Mouse (Mus musculus) megakaryocyte, embryonic 14.5 days (primary cell): Measurements from ENCODE around the gene Fibcd1.

ENCODE experiments used
- FLI1 ChIP-seq: IDR thresholded peaks from 2 replicates; pipeline ENCODE4 v1.6.1; 2012; ENCODE audit warnings: low read length, inconsistent platforms, mixed read lengths
- GATA1 ChIP-seq: IDR thresholded peaks from 3 replicates; pipeline ENCODE4 v1.6.1; 2012; ENCODE audit warnings: mixed read lengths, low read length, inconsistent platforms, borderline replicate concordance

DNA sequence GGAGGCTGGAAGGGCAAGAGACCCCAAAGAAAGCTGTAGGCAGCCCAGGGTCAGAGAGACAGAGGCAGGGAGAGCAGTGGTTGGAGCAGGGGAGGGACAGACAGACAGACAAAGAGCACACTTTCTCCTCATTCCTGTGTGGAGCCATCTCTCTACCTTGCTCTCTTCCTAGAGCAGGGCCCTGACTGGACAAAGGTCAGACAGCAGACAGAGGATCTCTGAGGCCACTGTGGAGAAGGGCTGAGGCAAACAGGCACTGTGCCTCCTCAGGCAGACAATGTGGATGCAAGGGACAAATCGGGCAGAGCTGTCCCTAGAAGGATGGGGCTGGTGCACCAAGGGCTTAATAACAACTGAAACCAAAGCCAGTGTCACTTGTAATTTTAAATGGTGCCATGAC lies 6.9 kb downstream of the Fibcd1 start:
- no peak for TF ChIP-seq GATA1
- TF ChIP-seq FLI1, result no peak
